Mouse (Mus musculus): ENCODE measurements at regions not wholly inside any gene's neighbourhood (a gene's known extent, or its start where the extent isn't known, plus 50 kb on each side); places are given as distances from the start of the nearest gene placed in this dataset.

DNA sequence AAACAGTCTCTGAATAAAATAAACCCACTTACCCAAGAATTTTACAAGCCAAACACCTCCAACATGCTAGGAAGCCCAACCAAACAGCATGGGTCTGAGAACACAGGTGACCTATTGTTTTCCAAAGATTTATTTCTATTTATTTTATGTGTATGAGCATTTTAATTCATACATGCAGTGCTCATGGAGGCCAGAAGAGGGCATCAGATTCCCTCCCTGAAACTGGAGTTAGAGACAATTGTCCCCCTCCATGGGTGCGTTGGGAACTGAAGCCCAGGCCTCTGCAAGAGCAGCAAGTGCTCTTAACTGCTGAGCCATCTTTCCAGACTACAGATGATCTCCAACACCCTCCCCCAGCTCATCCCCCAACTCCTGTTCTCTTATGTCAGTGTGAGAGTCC is 57.9 kb downstream of the Fos start:
- TF ChIP-seq CTCF (conservative IDR thresholded peaks at IDR 0.05; ENCODE audit: insufficient read depth, insufficient read length, low read depth, low read length) (0 out of 2 replicates have a peak, but pooled peaks have one; percentile 2), POLR2A (IDR thresholded peaks at IDR 0.05; ENCODE audit: low read depth, low read length) (no peak)

Measured in kidney, adult 2 months (tissue).